Mouse (Mus musculus) ES-Bruce4 (cell line): ENCODE results near the gene Marc1.

Source experiments
- CTCF ChIP-seq: IDR thresholded peaks from one replicate; pipeline ENCODE4 v1.8.1; 2011; ENCODE audit warnings: low read depth, low read length
- POLR2A ChIP-seq: IDR thresholded peaks from one replicate; pipeline ENCODE4 v1.8.1; 2011; ENCODE audit warnings: low read length; ENCODE audit not compliant: insufficient read depth

GRCm38 (mm10) chr1:184778157-184778556 lies 33.0 kb downstream of the Marc1 start:
- no peak for TF ChIP-seq CTCF
- no peak for TF ChIP-seq POLR2A
